Mouse (Mus musculus): ENCODE results near the gene Lyst.

DNA sequence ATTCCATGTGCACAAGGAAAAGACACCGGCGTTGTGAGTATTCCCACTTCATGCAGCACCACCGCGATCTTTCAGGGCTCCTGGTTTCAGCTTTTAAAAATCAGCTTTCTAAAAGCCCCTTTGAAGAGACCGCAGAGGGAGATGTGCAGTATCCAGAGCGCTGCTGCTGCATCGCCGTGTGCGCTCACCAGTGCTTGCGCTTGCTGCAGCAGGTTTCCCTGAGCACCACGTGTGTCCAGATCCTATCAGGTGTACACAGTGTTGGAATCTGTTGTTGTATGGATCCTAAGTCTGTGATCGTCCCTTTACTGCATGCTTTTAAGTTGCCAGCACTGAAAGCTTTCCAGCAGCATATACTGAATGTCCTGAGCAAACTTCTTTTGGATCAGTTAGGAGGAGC is 45.0 kb downstream of the Lyst start:
- TF ChIP-seq CTCF (IDR thresholded peaks at IDR 0.05; ENCODE audit: control insufficient read depth, insufficient read depth, insufficient read length) = no peak
- TF ChIP-seq MYOG (IDR thresholded peaks at IDR 0.05; ENCODE audit: control insufficient read depth, extremely low read depth, insufficient read length) = no peak
- TF ChIP-seq MAX (IDR thresholded peaks at IDR 0.05) = no peak
- TF ChIP-seq USF1 (IDR thresholded peaks at IDR 0.05; ENCODE audit: low read depth) = no peak
- TF ChIP-seq MYOD1 (IDR thresholded peaks at IDR 0.05; ENCODE audit: control insufficient read depth, insufficient read length, low read depth) = no peak

Data from C2C12 (cell line).